Mouse (Mus musculus): ENCODE results near the gene Mcfd2.

- TF ChIP-seq CTCF (IDR thresholded peaks at IDR 0.05; ENCODE audit: low read depth, low read length) (no peak), POLR2A (IDR thresholded peaks at IDR 0.05; ENCODE audit: borderline replicate concordance, low read depth, low read length) (no peak)
Observed at GRCm38 (mm10) chr17:87255672-87256071, 10.1 kb downstream of the Mcfd2 start.
